Mouse (Mus musculus): Measurements from ENCODE around the gene Olfr180. TPM values are rescaled to one million over a fixed set of nuclear protein-coding genes. Genes with fewer than 3 reads are reported as not detected.

The Olfr180 gene
- not detected in 2 replicates for polyA plus RNA-seq (2012; rRNA removed)

GRCm38 (mm10) chr16:58929292-58929691, at the start of gene Olfr180:
Olfr180 (minus strand) TSS chr16:58929392.
- 72% methylated on average over 4 of the region's 4 CpGs for WGBS
- no peak within 1 kb of the TSS for H3K4me3 ChIP-seq (replicated peaks; ENCODE audit: extremely low read depth, low read depth, low read length)
- H3K4me1 ChIP-seq (ENCODE audit: control insufficient read depth, insufficient read depth, low read length): no peaks in the 10 kb centered on the region
- no peak for TF ChIP-seq POLR2A (IDR thresholded peaks at IDR 0.05; ENCODE audit: borderline replicate concordance, extremely low read depth, low read depth, low read length)
- no peak for TF ChIP-seq CTCF (IDR thresholded peaks at IDR 0.05; ENCODE audit: insufficient read depth, low read length)
- DNase-seq: no peak

- DNase-seq: no peak
- Histone ChIP-seq H3K4me3 (replicated peaks; ENCODE audit: extremely low read depth, low read depth, low read length) (no peak within 1 kb of the TSS), H3K4me1 (ENCODE audit: control insufficient read depth, insufficient read depth, low read length) (no peaks in the 10 kb centered on the region)
- no peak for TF ChIP-seq POLR2A (IDR thresholded peaks at IDR 0.05; ENCODE audit: borderline replicate concordance, extremely low read depth, low read depth, low read length)
- TF ChIP-seq CTCF (IDR thresholded peaks at IDR 0.05; ENCODE audit: insufficient read depth, low read length): no peak
- 55% methylated on average over 1 of the region's 1 CpGs for WGBS
Observed at GRCm38 (mm10) chr16:58928655-58929054, 537 bp downstream of the Olfr180 start, which contains the start of gene Olfr181. Olfr181 (minus strand) TSS chr16:58928755.

- WGBS: 87% methylated on average over 3 of the region's 3 CpGs
- DNase-seq: no peak
- Histone ChIP-seq H3K4me1 (ENCODE audit: control insufficient read depth, insufficient read depth, low read length) (no peaks in the 10 kb centered on the region), H3K4me3 (replicated peaks; ENCODE audit: extremely low read depth, low read depth, low read length) (no peak within 1 kb of the TSS)
- TF ChIP-seq POLR2A (IDR thresholded peaks at IDR 0.05; ENCODE audit: borderline replicate concordance, extremely low read depth, low read depth, low read length) (no peak), CTCF (IDR thresholded peaks at IDR 0.05; ENCODE audit: insufficient read depth, low read length) (no peak)
Observed at GRCm38 (mm10) chr16:58891963-58892362, 37.2 kb downstream of the Olfr180 start, which contains the start of gene Olfr178. Olfr178 (minus strand) TSS chr16:58892063.

- H3K4me3 ChIP-seq (replicated peaks; ENCODE audit: extremely low read depth, low read depth, low read length): no peak overlapping the region
Observed at GRCm38 (mm10) chr16:58884416-58884815, 44.8 kb downstream of the Olfr180 start.

GRCm38 (mm10) chr16:58874668-58875067, 54.5 kb downstream of the Olfr180 start, which contains the start of gene Olfr177:
Olfr177 (minus strand) TSS chr16:58874768.
- H3K4me1 ChIP-seq (ENCODE audit: control insufficient read depth, insufficient read depth, low read length): no peaks in the 10 kb centered on the region
- TF ChIP-seq POLR2A (IDR thresholded peaks at IDR 0.05; ENCODE audit: borderline replicate concordance, extremely low read depth, low read depth, low read length) (no peak), CTCF (IDR thresholded peaks at IDR 0.05; ENCODE audit: insufficient read depth, low read length) (no peak)
- 37% methylated on average over 1 of the region's 1 CpGs for WGBS

More at GRCm38 (mm10) chr16:58884416-58884815, 44.8 kb downstream of the Olfr180 start:
- 87% methylated on average over 2 of the region's 2 CpGs for WGBS
- no peak for TF ChIP-seq CTCF (IDR thresholded peaks at IDR 0.05; ENCODE audit: insufficient read depth, low read length)
- no peak for TF ChIP-seq POLR2A (IDR thresholded peaks at IDR 0.05; ENCODE audit: borderline replicate concordance, extremely low read depth, low read depth, low read length)
- H3K4me1 ChIP-seq (ENCODE audit: control insufficient read depth, insufficient read depth, low read length): no peaks in the 10 kb centered on the region
- DNase-seq: no peak

More at GRCm38 (mm10) chr16:58874668-58875067, 54.5 kb downstream of the Olfr180 start, which contains the start of gene Olfr177:
- no peak for DNase-seq
- no peak within 1 kb of the TSS for H3K4me3 ChIP-seq (replicated peaks; ENCODE audit: extremely low read depth, low read depth, low read length)

Other genes with a start within 250 kb of the Olfr180 start
- gene Gpr15, start 210.3 kb downstream of the Olfr180 start, polyA plus RNA-seq (2012; rRNA removed): 0.09 and 0.31 TPM in 2 replicates
- 49.8 and 72.9 TPM in 2 replicates for gene Cldnd1, start 201.5 kb downstream of the Olfr180 start, polyA plus RNA-seq (2012; rRNA removed)
- gene Olfr172, start 166.2 kb downstream of the Olfr180 start, polyA plus RNA-seq (2012; rRNA removed): not detected in 2 replicates
- not detected in 2 replicates for gene Olfr173, start 129.1 kb downstream of the Olfr180 start, polyA plus RNA-seq (2012; rRNA removed)
- gene Olfr175-ps1, start 102.6 kb downstream of the Olfr180 start, polyA plus RNA-seq (2012; rRNA removed): not detected in 2 replicates
- not detected in 2 replicates for gene Olfr177, start 54.6 kb downstream of the Olfr180 start, polyA plus RNA-seq (2012; rRNA removed)
- not detected in 2 replicates for gene Olfr178, start 37.3 kb downstream of the Olfr180 start, polyA plus RNA-seq (2012; rRNA removed)
- not detected in 2 replicates for gene Olfr181, start 637 bp downstream of the Olfr180 start, polyA plus RNA-seq (2012; rRNA removed)
- gene Olfr183, start 66.0 kb upstream of the Olfr180 start, polyA plus RNA-seq (2012; rRNA removed): not detected in 2 replicates
- gene Olfr186, start 100.9 kb upstream of the Olfr180 start, polyA plus RNA-seq (2012; rRNA removed): not detected in 2 replicates
- gene Olfr187, start 110.4 kb upstream of the Olfr180 start, polyA plus RNA-seq (2012; rRNA removed): not detected in 2 replicates
- not detected in 2 replicates for gene Olfr190, start 148.6 kb upstream of the Olfr180 start, polyA plus RNA-seq (2012; rRNA removed)
- gene Olfr191, start 160.4 kb upstream of the Olfr180 start, polyA plus RNA-seq (2012; rRNA removed): not detected in 2 replicates
- gene Olfr193, start 182.5 kb upstream of the Olfr180 start, polyA plus RNA-seq (2012; rRNA removed): not detected in 2 replicates
- not detected in 2 replicates for gene Olfr194, start 191.7 kb upstream of the Olfr180 start, polyA plus RNA-seq (2012; rRNA removed)
- not detected in 2 replicates for gene Olfr195, start 217.7 kb upstream of the Olfr180 start, polyA plus RNA-seq (2012; rRNA removed)
- gene Olfr196, start 241.1 kb upstream of the Olfr180 start, polyA plus RNA-seq (2012; rRNA removed): not detected in 2 replicates